In the genomic region with DNA sequence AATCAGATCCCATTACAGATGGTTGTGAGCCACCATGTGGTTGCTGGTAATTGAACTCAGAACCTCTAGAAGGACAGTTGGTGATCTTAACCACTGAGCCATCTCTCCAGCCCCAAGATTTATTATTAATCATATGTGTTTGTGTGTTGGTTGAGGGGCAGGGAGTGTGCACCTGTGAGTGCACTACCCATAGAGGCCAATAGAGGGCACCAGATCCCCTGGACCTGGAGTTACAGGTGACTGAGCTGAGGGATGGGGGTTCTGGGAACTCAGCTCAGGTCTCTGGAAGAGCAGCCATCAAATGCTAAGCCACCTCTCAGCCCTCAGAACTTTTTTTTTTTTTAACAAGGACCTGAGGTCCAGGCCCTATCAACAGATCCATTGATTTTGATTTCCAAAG, we compare ENCODE assay signal across 12 mouse cellular contexts.
DNase-seq lines count a peak whose midpoint lies in the region; ATAC-seq and TF ChIP-seq lines count a peak whose summit lies in the region.
"Had no signal": no experiment of that assay in that cellular context is flagged by ENCODE, and none has a peak within 500 bp of the region (broad histone marks: within the 10 kb centered on the region; RNA-seq: fewer than 3 reads in every experiment).

No protein-coding gene starts in this region.

- H3K4me1 ChIP-seq in thymus, adult 2 months (replicated peaks; ENCODE audit: control insufficient read depth, insufficient read depth, low read length): peaks cover 11% of the 10 kb centered on the region

- H3K4me3 ChIP-seq in layer of hippocampus, adult 2 months: no peak overlapping the region
- no peak overlapping the region for H3K4me3 ChIP-seq in thymus, adult 2 months (ENCODE audit: control insufficient read depth, insufficient read depth, low read length)
- H3K4me3 ChIP-seq: limb, embryonic 15.5 days had no signal

- ATAC-seq in CD4-positive, CD25-positive, alpha-beta regulatory T cell, adult 4 months: no peak
- ATAC-seq: Patski had no signal

- peak; percentile 69 for TF ChIP-seq CTCF in layer of hippocampus, adult 2 months (conservative IDR thresholded peaks at IDR 0.05)
- peak; percentile 43; the same call in 1 of the 2 replicates for TF ChIP-seq CTCF in thymus, adult 2 months (IDR thresholded peaks at IDR 0.05; ENCODE audit: borderline replicate concordance, control insufficient read depth, extremely low read depth, insufficient read depth, low read length, poor library complexity)

- DNase-seq in CD4-positive, CD25-positive, alpha-beta regulatory T cell, adult 2 months (ENCODE audit: low read depth, low spot score): peak; percentile 36
- DNase-seq in layer of hippocampus, adult 2 months (ENCODE audit: low spot score in 2 of 2): no peak
- DNase-seq in layer of hippocampus, postnatal 10 days (ENCODE audit: low spot score in 2 of 2): no peak
- no peak for DNase-seq in thymus, adult 2 months
- no peak for DNase-seq in thymus, postnatal 4 days
- no peak for DNase-seq in adipocyte (ENCODE audit: low spot score)
- no peak for DNase-seq in spleen, postnatal 14 days (ENCODE audit: low spot score in 2 of 2)
- DNase-seq: adrenal gland, postnatal 10 days; right cerebral cortex, adult 18-20 months had no signal

- no peak overlapping the region for H3K27ac ChIP-seq in layer of hippocampus, adult 2 months
- H3K27ac ChIP-seq in thymus, adult 2 months (ENCODE audit: control insufficient read depth, insufficient read depth, low read length): no peak overlapping the region
- H3K27ac ChIP-seq: limb, embryonic 15.5 days had no signal

- no peak for TF ChIP-seq POLR2A in thymus, adult 2 months (IDR thresholded peaks at IDR 0.05; ENCODE audit: control insufficient read depth, extremely low read depth, insufficient read depth, low read length, poor library complexity)

- H3K36me3 ChIP-seq in thymus, adult 2 months (ENCODE audit: control insufficient read depth, insufficient read depth, low read length): no peaks in the 10 kb centered on the region
- H3K36me3 ChIP-seq: limb, embryonic 15.5 days had no signal

- H3K27me3 ChIP-seq in thymus, adult 2 months (ENCODE audit: control insufficient read depth, insufficient read depth, low read length): no peaks in the 10 kb centered on the region
- H3K27me3 ChIP-seq: limb, embryonic 15.5 days; Patski had no signal
